Mouse (Mus musculus): ENCODE measurements around the gene Slc4a1ap. TPM values are rescaled to one million over a fixed set of nuclear protein-coding genes. Genes with fewer than 3 reads are reported as not detected.
A peak's percentile ranks its signal among the peaks of the same experiment; 100 is the strongest.
"Not testable (repeated sequence)": the region's sequence is repeated elsewhere in the genome, so short reads cannot be mapped to it uniquely, and the experiment has no call there.

The Slc4a1ap gene
- polyA plus RNA-seq, 1 experiment, result 0.77 TPM

DNA sequence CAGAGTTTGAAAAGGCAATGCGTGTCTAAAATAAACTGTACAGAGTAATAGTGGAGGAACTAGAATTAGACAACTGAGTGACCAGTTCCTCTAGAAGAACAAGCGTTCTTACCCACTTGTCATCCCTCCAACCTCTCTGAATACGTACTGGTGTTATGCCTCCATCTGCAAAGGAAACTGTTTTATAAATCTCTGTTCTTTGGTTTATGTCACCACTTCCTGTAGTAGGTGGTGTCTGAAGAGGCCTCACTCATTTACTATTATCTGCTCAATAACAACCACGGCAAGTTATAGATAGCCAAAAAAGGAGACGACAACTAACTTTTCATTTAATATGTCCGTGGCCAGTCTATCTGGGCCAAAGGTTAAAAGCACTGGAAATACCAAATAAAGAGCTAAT, 6.2 kb upstream of the Slc4a1ap start:
- TF ChIP-seq GATA1 (IDR thresholded peaks at IDR 0.05; ENCODE audit: low read length), result no peak
- no peak for TF ChIP-seq TAL1 (IDR thresholded peaks at IDR 0.05; ENCODE audit: low read length)
- H3K36me3 ChIP-seq (ENCODE audit: control insufficient read depth), result peaks cover 71% of the 10 kb centered on the region

GRCm38 (mm10) chr5:31527117-31527680, 404 bp downstream of the Slc4a1ap start:
- H3K9me3 ChIP-seq (ENCODE audit: control insufficient read depth, low read length), result no peaks in the 10 kb centered on the region
- no peaks in the 10 kb centered on the region for H3K27me3 ChIP-seq (ENCODE audit: control insufficient read depth)
- peak overlapping the region; percentile 89 for H3K4me3 ChIP-seq (replicated peaks)
- no peak for TF ChIP-seq GATA1 (IDR thresholded peaks at IDR 0.05; ENCODE audit: low read length)
- TF ChIP-seq TAL1 (IDR thresholded peaks at IDR 0.05; ENCODE audit: low read length), result no peak
- H3K36me3 ChIP-seq (ENCODE audit: control insufficient read depth), result peaks cover 45% of the 10 kb centered on the region
- H3K4me1 ChIP-seq (ENCODE audit: control insufficient read depth), result peaks cover 32% of the 10 kb centered on the region

More for the DNA sequence above, 6.2 kb upstream of the Slc4a1ap start:
- H3K4me3 ChIP-seq (replicated peaks), result no peak overlapping the region
- no peaks in the 10 kb centered on the region for H3K27me3 ChIP-seq (ENCODE audit: control insufficient read depth)
- peaks cover 8% of the 10 kb centered on the region for H3K4me1 ChIP-seq (ENCODE audit: control insufficient read depth)
- H3K9me3 ChIP-seq (ENCODE audit: control insufficient read depth, low read length), result no peaks in the 10 kb centered on the region

- H3K27me3 ChIP-seq (ENCODE audit: control insufficient read depth); H3K9me3 ChIP-seq (ENCODE audit: control insufficient read depth, low read length): not testable (repeated sequence)
- Histone ChIP-seq H3K36me3 (ENCODE audit: control insufficient read depth) (peaks cover 45% of the 10 kb centered on the region), H3K4me1 (ENCODE audit: control insufficient read depth) (peaks cover 32% of the 10 kb centered on the region), H3K4me3 (replicated peaks) (peak within 1 kb of the TSS; percentile 89)
Measured at GRCm38 (mm10) chr5:31527707-31528106, 912 bp downstream of the Slc4a1ap start, which contains the start of gene Supt7l. Gene Supt7l (minus strand): TSS chr5:31527807.

DNA sequence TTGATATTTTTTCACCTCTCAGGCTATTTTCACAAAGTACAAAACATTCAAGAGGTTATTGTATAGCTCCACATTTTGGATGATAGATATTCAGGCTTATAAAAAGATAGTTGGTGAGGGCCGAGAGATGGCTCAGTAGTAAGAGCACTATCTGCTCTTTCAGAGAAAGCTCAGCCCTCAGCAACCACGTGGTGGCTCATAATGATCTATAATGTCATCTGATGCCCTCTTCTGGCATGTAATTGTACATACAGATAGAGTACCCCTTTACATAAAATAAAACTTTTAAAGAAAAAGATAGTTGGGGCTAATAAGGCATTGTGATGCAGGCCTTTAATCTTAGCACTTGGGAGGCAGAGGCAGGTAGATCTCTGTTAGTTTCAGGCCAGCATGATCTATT, 1.8 kb downstream of the Slc4a1ap start:
- H3K4me1 ChIP-seq (ENCODE audit: control insufficient read depth), result peaks cover 32% of the 10 kb centered on the region
- TF ChIP-seq GATA1 (IDR thresholded peaks at IDR 0.05; ENCODE audit: low read length), result no peak
- TF ChIP-seq TAL1 (IDR thresholded peaks at IDR 0.05; ENCODE audit: low read length), result no peak
- H3K27me3 ChIP-seq (ENCODE audit: control insufficient read depth), result no peaks in the 10 kb centered on the region
- no peak overlapping the region for H3K4me3 ChIP-seq (replicated peaks)
- H3K9me3 ChIP-seq (ENCODE audit: control insufficient read depth, low read length), result no peaks in the 10 kb centered on the region
- peaks cover 48% of the 10 kb centered on the region for H3K36me3 ChIP-seq (ENCODE audit: control insufficient read depth)

GRCm38 (mm10) chr5:31535228-31535627, 8.4 kb downstream of the Slc4a1ap start:
- H3K4me1 ChIP-seq (ENCODE audit: control insufficient read depth), result no peaks in the 10 kb centered on the region
- H3K4me3 ChIP-seq (replicated peaks), result no peak overlapping the region
- TF ChIP-seq TAL1 (IDR thresholded peaks at IDR 0.05; ENCODE audit: low read length) (no peak), GATA1 (IDR thresholded peaks at IDR 0.05; ENCODE audit: low read length) (no peak)
- H3K27me3 ChIP-seq (ENCODE audit: control insufficient read depth), result no peaks in the 10 kb centered on the region
- H3K9me3 ChIP-seq (ENCODE audit: control insufficient read depth, low read length), result no peaks in the 10 kb centered on the region
- H3K36me3 ChIP-seq (ENCODE audit: control insufficient read depth), result peaks cover 87% of the 10 kb centered on the region

DNA sequence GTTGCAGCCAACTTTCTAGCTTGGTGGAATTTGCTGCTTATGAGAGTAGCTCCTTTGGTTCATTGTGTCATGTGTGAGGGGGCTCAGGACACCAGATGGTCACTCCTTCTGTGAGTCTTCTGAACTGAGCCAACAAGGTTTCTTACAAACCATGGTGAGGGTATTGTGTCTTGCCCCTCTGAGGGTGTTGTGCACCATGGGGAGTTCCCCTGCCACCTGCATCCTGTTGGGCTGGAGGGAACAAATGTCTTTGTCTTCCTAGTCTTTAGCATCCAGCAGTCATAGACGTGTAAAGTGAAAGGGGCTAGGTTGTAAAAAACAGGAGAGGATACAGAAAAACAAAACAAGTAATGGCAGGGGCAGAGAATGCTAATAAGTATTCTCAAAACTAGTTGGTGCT, 32.6 kb downstream of the Slc4a1ap start:
- no peak for TF ChIP-seq GATA1 (IDR thresholded peaks at IDR 0.05; ENCODE audit: low read length)
- no peak for TF ChIP-seq TAL1 (IDR thresholded peaks at IDR 0.05; ENCODE audit: low read length)
- Histone ChIP-seq H3K9me3 (ENCODE audit: control insufficient read depth, low read length) (no peaks in the 10 kb centered on the region), H3K36me3 (ENCODE audit: control insufficient read depth) (peaks cover 47% of the 10 kb centered on the region), H3K27me3 (ENCODE audit: control insufficient read depth) (no peaks in the 10 kb centered on the region), H3K4me1 (ENCODE audit: control insufficient read depth) (no peaks in the 10 kb centered on the region), H3K4me3 (replicated peaks) (no peak overlapping the region)

GRCm38 (mm10) chr5:31560352-31560751, 33.6 kb downstream of the Slc4a1ap start:
- H3K36me3 ChIP-seq (ENCODE audit: control insufficient read depth), result peaks cover 44% of the 10 kb centered on the region
- H3K27me3 ChIP-seq (ENCODE audit: control insufficient read depth), result no peaks in the 10 kb centered on the region
- no peak for TF ChIP-seq GATA1 (IDR thresholded peaks at IDR 0.05; ENCODE audit: low read length)
- TF ChIP-seq TAL1 (IDR thresholded peaks at IDR 0.05; ENCODE audit: low read length), result no peak
- no peak overlapping the region for H3K4me3 ChIP-seq (replicated peaks)
- H3K9me3 ChIP-seq (ENCODE audit: control insufficient read depth, low read length), result no peaks in the 10 kb centered on the region
- H3K4me1 ChIP-seq (ENCODE audit: control insufficient read depth), result no peaks in the 10 kb centered on the region

GRCm38 (mm10) chr5:31562036-31562666, 35.4 kb downstream of the Slc4a1ap start:
- H3K9me3 ChIP-seq (ENCODE audit: control insufficient read depth, low read length), result no peaks in the 10 kb centered on the region
- no peaks in the 10 kb centered on the region for H3K4me1 ChIP-seq (ENCODE audit: control insufficient read depth)
- no peaks in the 10 kb centered on the region for H3K27me3 ChIP-seq (ENCODE audit: control insufficient read depth)
- TF ChIP-seq TAL1 (IDR thresholded peaks at IDR 0.05; ENCODE audit: low read length) (no peak), GATA1 (IDR thresholded peaks at IDR 0.05; ENCODE audit: low read length) (no peak)
- H3K36me3 ChIP-seq (ENCODE audit: control insufficient read depth), result peaks cover 36% of the 10 kb centered on the region
- H3K4me3 ChIP-seq (replicated peaks), result no peak overlapping the region

DNA sequence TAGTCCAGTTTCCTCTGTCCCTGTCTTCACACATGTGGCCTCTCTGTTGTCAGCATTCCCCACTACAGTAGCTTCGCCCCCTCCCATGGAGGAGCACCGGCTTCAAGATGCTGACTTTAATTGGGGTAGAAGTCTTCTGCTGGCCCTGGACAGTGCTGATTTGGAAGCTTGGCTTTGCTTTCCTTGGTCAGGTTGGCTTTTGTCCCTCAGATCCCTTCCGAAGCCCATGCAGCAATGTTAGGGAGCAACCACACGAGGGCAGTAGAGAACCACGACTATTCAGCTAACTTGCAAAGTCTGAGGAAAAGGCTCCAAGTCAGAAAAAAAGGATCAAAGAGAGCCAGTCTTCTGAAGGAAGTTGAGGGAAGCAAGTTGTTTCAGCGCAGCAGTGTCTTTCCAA, 36.7 kb downstream of the Slc4a1ap start:
- Histone ChIP-seq H3K36me3 (ENCODE audit: control insufficient read depth) (peaks cover 32% of the 10 kb centered on the region), H3K27me3 (ENCODE audit: control insufficient read depth) (no peaks in the 10 kb centered on the region), H3K9me3 (ENCODE audit: control insufficient read depth, low read length) (no peaks in the 10 kb centered on the region), H3K4me1 (ENCODE audit: control insufficient read depth) (no peaks in the 10 kb centered on the region), H3K4me3 (replicated peaks) (no peak overlapping the region)
- TF ChIP-seq GATA1 (IDR thresholded peaks at IDR 0.05; ENCODE audit: low read length), result no peak
- TF ChIP-seq TAL1 (IDR thresholded peaks at IDR 0.05; ENCODE audit: low read length), result no peak
